Mouse (Mus musculus): Measurements from ENCODE around the gene Lyl1. TPM values are rescaled to one million over a fixed set of nuclear protein-coding genes. Genes with fewer than 3 reads are reported as not detected.

The Lyl1 gene
- polyA plus RNA-seq, 1 experiment from 2014 or later = 6.3 TPM

- Histone ChIP-seq H3K27me3 (ENCODE audit: control insufficient read depth, insufficient read depth, low read length) (peaks cover 5% of the 10 kb centered on the region), H3K36me3 (ENCODE audit: control insufficient read depth, insufficient read depth, low read length) (no peaks in the 10 kb centered on the region; the same call in 1 of the 2 replicates), H3K9me3 (ENCODE audit: control insufficient read depth, low read length) (no peaks in the 10 kb centered on the region), H3K4me2 (replicated peaks; ENCODE audit: low read depth, low read length) (no peak overlapping the region), H3K4me3 (ENCODE audit: low read length) (no peak overlapping the region), H3K4me1 (ENCODE audit: control insufficient read depth, insufficient read depth, low read length) (peaks cover 41% of the 10 kb centered on the region), H3K27ac (ENCODE audit: low read depth, low read length) (no peak overlapping the region), H3K9ac (ENCODE audit: low read depth, low read length) (no peak overlapping the region)
- no peak for ATAC-seq (ENCODE audit: low FRiP score, low TSS enrichment)
- WGBS = 94% methylated on average over 16 of the region's 16 CpGs
Measured at GRCm38 (mm10) chr8:84729921-84730362, 28.7 kb downstream of the Lyl1 start.

GRCm38 (mm10) chr8:84730541-84731370, 29.5 kb downstream of the Lyl1 start:
- Histone ChIP-seq H3K4me2 (replicated peaks; ENCODE audit: low read depth, low read length) (no peak overlapping the region), H3K36me3 (ENCODE audit: control insufficient read depth, insufficient read depth, low read length) (no peaks in the 10 kb centered on the region; the same call in 1 of the 2 replicates), H3K4me1 (ENCODE audit: control insufficient read depth, insufficient read depth, low read length) (peaks cover 39% of the 10 kb centered on the region), H3K27ac (ENCODE audit: low read depth, low read length) (peak overlapping the region; percentile 47; the same call in 1 of the 2 replicates), H3K9me3 (ENCODE audit: control insufficient read depth, low read length) (no peaks in the 10 kb centered on the region), H3K4me3 (ENCODE audit: low read length) (no peak overlapping the region), H3K27me3 (ENCODE audit: control insufficient read depth, insufficient read depth, low read length) (peaks cover 9% of the 10 kb centered on the region; the same call in 1 of the 2 replicates), H3K9ac (ENCODE audit: low read depth, low read length) (no peak overlapping the region)
- WGBS = 48% methylated on average over 9 of the region's 9 CpGs
- ATAC-seq (ENCODE audit: low FRiP score, low TSS enrichment) = no peak

DNA sequence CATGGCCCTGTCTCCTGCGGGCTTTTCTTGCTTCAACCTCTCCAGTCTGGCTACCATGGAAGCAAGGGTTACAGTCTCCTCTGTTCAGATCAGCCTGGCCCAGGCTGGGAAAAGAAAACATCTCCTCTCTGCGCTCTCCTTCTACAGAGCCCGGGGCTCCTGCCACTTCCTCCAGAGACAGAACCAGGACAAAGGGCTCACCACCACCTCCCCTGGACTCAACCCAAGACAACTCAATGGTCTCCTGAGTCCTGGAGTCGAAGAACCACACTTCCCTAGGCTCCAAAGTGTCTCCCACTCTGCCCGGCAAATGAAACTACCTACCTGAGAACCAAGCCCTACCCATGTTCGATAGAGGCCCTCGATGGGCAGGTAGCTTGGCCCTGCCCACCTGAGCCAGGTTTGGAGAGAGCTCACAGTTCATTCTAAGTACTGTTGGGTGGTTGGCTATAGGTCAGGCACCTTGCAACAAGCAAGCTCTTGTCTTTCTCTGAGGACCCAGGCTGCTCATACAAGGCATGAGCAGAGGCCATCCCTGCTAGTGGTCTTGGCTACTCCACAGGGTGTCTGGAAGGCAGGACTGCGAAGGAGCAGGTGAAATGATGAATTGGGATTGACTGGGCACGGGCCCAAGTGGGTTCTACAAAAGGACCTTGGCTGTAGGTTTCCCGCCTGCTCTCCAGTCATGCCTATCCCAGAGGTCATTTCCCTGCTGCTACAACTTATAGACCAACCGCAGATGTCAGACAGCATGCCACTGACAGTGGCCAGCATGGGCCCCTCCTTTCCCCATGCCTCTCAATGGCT, 30.3 kb downstream of the Lyl1 start:
- H3K9ac ChIP-seq (ENCODE audit: low read depth, low read length) = no peak overlapping the region
- peaks cover 39% of the 10 kb centered on the region for H3K4me1 ChIP-seq (ENCODE audit: control insufficient read depth, insufficient read depth, low read length)
- peak overlapping the region; percentile 47; the same call in 1 of the 2 replicates for H3K27ac ChIP-seq (ENCODE audit: low read depth, low read length)
- peaks cover 16% of the 10 kb centered on the region for H3K27me3 ChIP-seq (ENCODE audit: control insufficient read depth, insufficient read depth, low read length)
- no peak overlapping the region for H3K4me3 ChIP-seq (ENCODE audit: low read length)
- WGBS = 65% methylated on average over 11 of the region's 11 CpGs
- H3K9me3 ChIP-seq (ENCODE audit: control insufficient read depth, low read length) = no peaks in the 10 kb centered on the region
- no peak for ATAC-seq (ENCODE audit: low FRiP score, low TSS enrichment)
- no peak overlapping the region for H3K4me2 ChIP-seq (replicated peaks; ENCODE audit: low read depth, low read length)
- no peaks in the 10 kb centered on the region; the same call in 1 of the 2 replicates for H3K36me3 ChIP-seq (ENCODE audit: control insufficient read depth, insufficient read depth, low read length)

DNA sequence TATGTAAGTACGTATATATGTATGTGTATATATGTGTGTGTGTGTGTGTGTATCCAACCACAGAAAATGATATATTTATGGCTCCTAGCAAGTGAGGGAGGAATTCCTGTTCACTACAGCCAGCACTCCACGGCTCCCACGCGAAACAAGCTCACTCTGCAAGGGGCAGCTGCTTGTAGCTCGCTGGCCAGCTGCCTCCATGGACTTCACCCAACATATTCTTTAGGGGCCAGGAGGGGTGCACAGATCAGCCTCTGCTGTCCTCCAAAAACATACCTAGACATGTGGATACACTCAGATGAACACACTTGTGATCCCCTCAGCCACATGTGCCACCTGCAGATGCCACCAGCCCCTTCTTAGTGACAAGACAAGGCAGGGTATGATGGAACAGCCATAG, 31.3 kb downstream of the Lyl1 start:
- Histone ChIP-seq H3K4me1 (ENCODE audit: control insufficient read depth, insufficient read depth, low read length) (peaks cover 39% of the 10 kb centered on the region), H3K9ac (ENCODE audit: low read depth, low read length) (no peak overlapping the region), H3K27ac (ENCODE audit: low read depth, low read length) (peak overlapping the region; percentile 43; the same call in 1 of the 2 replicates), H3K4me3 (ENCODE audit: low read length) (no peak overlapping the region), H3K4me2 (replicated peaks; ENCODE audit: low read depth, low read length) (no peak overlapping the region; the same call in 1 of the 2 replicates), H3K36me3 (ENCODE audit: control insufficient read depth, insufficient read depth, low read length) (no peaks in the 10 kb centered on the region), H3K9me3 (ENCODE audit: control insufficient read depth, low read length) (no peaks in the 10 kb centered on the region), H3K27me3 (ENCODE audit: control insufficient read depth, insufficient read depth, low read length) (peaks cover 18% of the 10 kb centered on the region)
- 34% methylated on average over 5 of the region's 5 CpGs for WGBS
- ATAC-seq (ENCODE audit: low FRiP score, low TSS enrichment) = peak; percentile 18; the same call in 1 of the 2 replicates

- Histone ChIP-seq H3K4me1 (ENCODE audit: control insufficient read depth, insufficient read depth, low read length) (peaks cover 43% of the 10 kb centered on the region), H3K36me3 (ENCODE audit: control insufficient read depth, insufficient read depth, low read length) (no peaks in the 10 kb centered on the region), H3K9me3 (ENCODE audit: control insufficient read depth, low read length) (no peaks in the 10 kb centered on the region), H3K9ac (ENCODE audit: low read depth, low read length) (peak overlapping the region; percentile 18; the same call in 1 of the 2 replicates), H3K4me3 (ENCODE audit: low read length) (no peak overlapping the region), H3K27ac (ENCODE audit: low read depth, low read length) (peak overlapping the region; percentile 30; the same call in 1 of the 2 replicates), H3K4me2 (replicated peaks; ENCODE audit: low read depth, low read length) (no peak overlapping the region; the same call in 1 of the 2 replicates), H3K27me3 (ENCODE audit: control insufficient read depth, insufficient read depth, low read length) (peaks cover 22% of the 10 kb centered on the region)
- WGBS = 17% methylated on average over 6 of the region's 6 CpGs
- ATAC-seq (ENCODE audit: low FRiP score, low TSS enrichment) = peak; percentile 58; the same call in 1 of the 2 replicates
Measured at GRCm38 (mm10) chr8:84732996-84733395, 31.7 kb downstream of the Lyl1 start.

GRCm38 (mm10) chr8:84733959-84734358, 32.7 kb downstream of the Lyl1 start:
- 95% methylated on average over 6 of the region's 6 CpGs for WGBS
- H3K9ac ChIP-seq (ENCODE audit: low read depth, low read length) = no peak overlapping the region

DNA sequence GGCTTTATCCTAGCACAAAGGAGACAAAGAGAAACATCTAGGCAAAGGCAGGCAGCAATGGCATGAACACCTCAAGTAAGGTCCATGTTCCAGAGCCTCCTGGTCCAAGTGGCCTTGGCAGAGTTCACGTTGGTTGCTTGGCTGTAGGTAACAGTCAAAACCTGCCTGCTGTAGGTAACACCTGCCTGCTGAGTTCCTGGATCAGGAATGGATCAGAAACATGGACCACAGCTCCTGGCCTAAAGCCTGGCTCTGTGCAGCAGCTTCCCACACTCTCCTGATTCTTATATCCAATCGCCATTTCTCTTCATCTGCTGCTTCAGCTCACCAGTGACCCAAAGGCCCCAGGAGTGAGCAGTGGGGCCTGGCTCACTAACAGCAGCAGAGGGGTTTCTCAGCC, 33.4 kb downstream of the Lyl1 start:
- Histone ChIP-seq H3K4me1 (ENCODE audit: control insufficient read depth, insufficient read depth, low read length) (peaks cover 51% of the 10 kb centered on the region), H3K4me2 (replicated peaks; ENCODE audit: low read depth, low read length) (no peak overlapping the region), H3K36me3 (ENCODE audit: control insufficient read depth, insufficient read depth, low read length) (no peaks in the 10 kb centered on the region), H3K9ac (ENCODE audit: low read depth, low read length) (no peak overlapping the region), H3K27me3 (ENCODE audit: control insufficient read depth, insufficient read depth, low read length) (peaks cover 39% of the 10 kb centered on the region), H3K9me3 (ENCODE audit: control insufficient read depth, low read length) (no peaks in the 10 kb centered on the region), H3K4me3 (ENCODE audit: low read length) (no peak overlapping the region), H3K27ac (ENCODE audit: low read depth, low read length) (no peak overlapping the region)
- ATAC-seq (ENCODE audit: low FRiP score, low TSS enrichment) = no peak
- WGBS = 77% methylated on average over 2 of the region's 2 CpGs

More at GRCm38 (mm10) chr8:84733959-84734358, 32.7 kb downstream of the Lyl1 start:
- no peak overlapping the region for H3K4me2 ChIP-seq (replicated peaks; ENCODE audit: low read depth, low read length)
- peaks cover 32% of the 10 kb centered on the region for H3K27me3 ChIP-seq (ENCODE audit: control insufficient read depth, insufficient read depth, low read length)
- H3K9me3 ChIP-seq (ENCODE audit: control insufficient read depth, low read length) = no peaks in the 10 kb centered on the region
- peaks cover 51% of the 10 kb centered on the region for H3K4me1 ChIP-seq (ENCODE audit: control insufficient read depth, insufficient read depth, low read length)
- no peaks in the 10 kb centered on the region for H3K36me3 ChIP-seq (ENCODE audit: control insufficient read depth, insufficient read depth, low read length)
- no peak overlapping the region for H3K27ac ChIP-seq (ENCODE audit: low read depth, low read length)
- H3K4me3 ChIP-seq (ENCODE audit: low read length) = no peak overlapping the region
- no peak for ATAC-seq (ENCODE audit: low FRiP score, low TSS enrichment)

- H3K9me3 ChIP-seq (ENCODE audit: control insufficient read depth, low read length) = no peaks in the 10 kb centered on the region
- no peak overlapping the region for H3K4me2 ChIP-seq (replicated peaks; ENCODE audit: low read depth, low read length)
- 46% methylated on average over 2 of the region's 2 CpGs for WGBS
- no peak for ATAC-seq (ENCODE audit: low FRiP score, low TSS enrichment)
- H3K9ac ChIP-seq (ENCODE audit: low read depth, low read length) = no peak overlapping the region
- no peak overlapping the region for H3K4me3 ChIP-seq (ENCODE audit: low read length)
- H3K4me1 ChIP-seq (ENCODE audit: control insufficient read depth, insufficient read depth, low read length) = peaks cover 43% of the 10 kb centered on the region
- no peaks in the 10 kb centered on the region for H3K36me3 ChIP-seq (ENCODE audit: control insufficient read depth, insufficient read depth, low read length)
- H3K27ac ChIP-seq (ENCODE audit: low read depth, low read length) = no peak overlapping the region
- H3K27me3 ChIP-seq (ENCODE audit: control insufficient read depth, insufficient read depth, low read length) = peaks cover 48% of the 10 kb centered on the region
Measured at GRCm38 (mm10) chr8:84735597-84735996, 34.3 kb downstream of the Lyl1 start.
